Mouse (Mus musculus) ES-E14 (cell line): ENCODE results near the gene Ebf1.

Experiments
- CHD2 ChIP-seq: IDR thresholded peaks from 2 replicates; pipeline ENCODE4 v1.6.1; 2014; ENCODE audit warnings: mild to moderate bottlenecking, low read depth, low read length, inconsistent platforms
- HCFC1 ChIP-seq: IDR thresholded peaks from 2 replicates; pipeline ENCODE4 v1.6.1; 2012; ENCODE audit warnings: low read length, inconsistent platforms, borderline replicate concordance; ENCODE audit not compliant: insufficient read depth
- MAFK ChIP-seq: IDR thresholded peaks from 2 replicates; pipeline ENCODE4 v1.6.1; 2014; ENCODE audit warnings: mild to moderate bottlenecking, low read depth, low read length, inconsistent platforms; ENCODE audit not compliant: insufficient read depth
- ZNF384 ChIP-seq: IDR thresholded peaks from 2 replicates; pipeline ENCODE4 v1.6.1; 2012; ENCODE audit warnings: low read depth, low read length, inconsistent platforms

DNA sequence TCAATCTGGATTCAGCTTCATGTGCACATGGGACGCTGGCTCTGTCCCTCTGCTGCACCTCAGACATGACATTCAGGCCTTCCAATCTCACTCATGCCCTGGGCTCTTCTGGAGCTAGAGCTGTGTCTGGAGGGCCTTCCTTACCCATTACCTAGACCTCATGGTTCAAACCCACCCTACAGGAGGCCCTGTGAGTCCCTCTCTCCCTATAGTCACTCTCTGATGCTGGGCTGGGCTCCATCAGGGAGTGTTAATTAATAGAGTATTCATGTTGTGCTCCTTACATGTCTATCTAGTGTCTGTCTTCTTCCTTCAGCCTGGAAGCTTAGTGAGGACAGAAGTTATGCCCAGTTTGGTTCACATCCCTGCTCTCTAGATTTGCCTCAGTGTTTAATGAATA lies 88.7 kb downstream of the Ebf1 start:
- TF ChIP-seq HCFC1 = no peak
- TF ChIP-seq CHD2 = no peak
- TF ChIP-seq MAFK = no peak
- TF ChIP-seq ZNF384 = no peak
